Mouse (Mus musculus) adrenal gland, postnatal 4 days (tissue): ENCODE measurements around the gene Zfp36l3. TPM values are rescaled to one million over a fixed set of nuclear protein-coding genes. Genes with fewer than 3 reads are reported as not detected.
"Not testable (repeated sequence)": the region's sequence is repeated elsewhere in the genome, so short reads cannot be mapped to it uniquely, and the experiment has no call there.

ENCODE experiments used
- DNase-seq, 2 experiments: peaks; one replicate each; pipeline ENCODE4 v3.0.0; 2021 to 2022; ENCODE audit warnings: low spot score in 2 of 2, mixed read lengths in 2 of 2
- long read RNA-seq, 2 experiments: library from polyadenylated mRNA; stranded (forward); transcript quantifications; one replicate each; pipeline ENCODE4 v2.0.0; 2021
- total RNA-seq, 2 experiments: library from RNA; stranded (reverse); gene quantifications; 2 replicates each; pipeline ENCODE4 v1.2.3; 2021

Gene Zfp36l3
- not detected for total RNA-seq
- long read RNA-seq, experiment 1 = 0 reads
- long read RNA-seq, experiment 2 = 0 reads

DNA sequence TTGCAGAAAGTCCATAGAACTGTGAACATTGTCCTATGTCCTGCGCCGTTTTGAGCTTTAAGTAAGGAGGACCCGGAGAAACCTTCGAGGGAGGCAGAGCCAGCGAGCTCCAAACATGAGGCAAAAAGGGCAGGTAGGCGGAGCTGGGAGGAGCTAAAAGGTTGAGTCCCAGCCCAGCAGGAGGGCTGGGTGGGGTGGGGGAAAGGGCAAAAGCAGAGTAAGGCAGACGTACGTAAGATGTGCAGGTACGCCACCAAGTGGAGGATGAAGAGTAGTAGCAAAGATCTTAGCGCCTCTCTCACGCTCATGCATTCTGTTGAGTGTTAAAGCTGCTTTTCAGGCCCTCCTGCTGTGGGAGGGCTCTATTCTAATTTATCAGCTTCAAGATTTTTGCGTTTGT lies at the start of gene Zfp36l3:
Zfp36l3 (minus strand) TSS at position 119 of the 400 bp plus-strand sequence.
- no peak for DNase-seq

DNA sequence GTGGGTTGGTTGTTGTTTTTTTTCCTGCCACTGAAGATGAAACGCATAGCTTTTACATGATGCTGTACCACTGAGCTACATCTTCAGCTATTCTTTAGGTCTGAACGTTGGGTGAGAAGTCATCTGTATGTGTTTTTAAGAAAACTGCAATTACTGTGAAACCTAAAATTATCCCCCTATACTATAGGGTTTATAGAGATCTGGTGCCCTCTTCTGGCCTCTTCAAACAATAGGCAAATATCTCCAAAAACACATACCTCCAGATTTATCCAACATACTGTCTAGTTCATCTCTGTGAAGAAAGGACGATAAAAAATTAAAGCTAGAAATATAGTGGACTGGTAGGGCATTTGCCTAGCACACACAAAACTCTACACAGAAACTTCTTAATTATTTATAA lies 22.9 kb upstream of the Zfp36l3 start:
- DNase-seq = no peak

DNA sequence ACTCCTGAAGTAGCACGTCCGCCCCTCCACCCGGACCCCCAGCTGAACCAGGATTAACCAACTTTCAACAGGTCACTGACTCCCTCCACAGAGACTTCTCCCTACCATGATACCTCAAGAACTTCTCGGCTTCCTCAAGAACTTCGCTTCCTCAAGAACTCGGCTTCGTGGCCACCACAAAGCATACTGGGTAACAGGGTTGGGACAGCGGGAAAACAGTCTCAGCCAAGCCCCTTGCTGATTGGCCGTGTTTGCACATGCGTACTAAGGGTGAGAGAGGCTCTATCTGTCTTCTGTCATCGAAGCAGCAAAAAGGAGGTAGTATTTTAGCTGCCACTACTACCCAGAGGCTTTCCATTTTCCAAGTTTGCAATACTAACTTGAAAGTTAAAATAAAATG lies 21.3 kb upstream of the Zfp36l3 start, which contains the start of gene Xlr:
Xlr (minus strand) TSS at position 188 of the 400 bp plus-strand sequence.
- DNase-seq = not testable (repeated sequence)

- DNase-seq = no peak
Observed at GRCm38 (mm10) chrX:53757736-53758135, 18.5 kb downstream of the Zfp36l3 start, which contains the start of gene 1700013H16Rik. 1700013H16Rik (minus strand) TSS chrX:53757831.

DNA sequence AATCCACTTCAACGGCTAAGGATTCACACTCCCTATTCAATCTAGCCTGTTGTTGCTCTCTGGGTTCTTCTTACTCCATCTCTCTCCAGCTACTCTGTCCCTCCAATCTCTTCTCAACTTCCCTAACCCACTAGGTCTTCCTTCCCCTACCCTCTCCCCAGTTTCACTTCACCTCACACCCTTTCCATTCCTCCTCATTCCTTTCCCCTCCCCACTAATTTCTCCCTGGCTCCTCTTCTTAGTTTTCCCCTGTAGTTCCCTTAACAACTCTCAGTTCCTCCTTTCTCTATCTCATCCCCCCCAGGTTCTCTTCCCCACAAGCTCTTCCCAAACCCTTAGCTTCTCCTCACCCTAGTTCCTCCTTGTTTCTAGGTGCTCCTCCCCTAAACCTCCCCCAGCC lies 23.3 kb downstream of the Zfp36l3 start:
- no peak for DNase-seq

GRCm38 (mm10) chrX:53728967-53729366 lies 47.2 kb downstream of the Zfp36l3 start:
- DNase-seq = no peak

DNA sequence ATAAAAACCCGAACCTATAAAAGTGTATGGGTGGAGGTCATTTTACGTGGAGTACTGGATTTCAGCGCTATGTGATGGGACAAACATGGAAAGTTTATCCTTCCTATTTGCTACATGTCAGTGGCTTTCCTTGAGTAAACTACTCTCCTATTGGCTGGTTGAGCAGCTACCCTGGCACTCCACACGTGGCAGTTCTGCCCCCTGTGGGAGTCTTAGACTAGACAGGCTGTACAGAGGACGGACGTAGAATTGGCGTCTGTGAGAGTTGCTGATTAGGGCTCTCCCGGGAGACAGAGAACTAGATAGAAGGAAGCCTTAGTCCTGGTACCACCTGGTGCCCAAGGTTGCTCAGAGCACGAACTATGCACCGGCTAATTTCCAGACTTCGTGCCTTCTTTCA lies 51.6 kb downstream of the Zfp36l3 start, which contains the start of gene 4930502E18Rik:
4930502E18Rik (plus strand) TSS at position 231 of the 400 bp plus-strand sequence.
- DNase-seq = no peak

Other genes with a start within 250 kb of the Zfp36l3 start
- 100 to 1,000 TPM; 100 to 111 TPM for gene Rtl8c, start 168.4 kb downstream of the Zfp36l3 start, total RNA-seq
- gene Gm14597, start 167.4 kb downstream of the Zfp36l3 start, total RNA-seq = not detected
- gene Rtl8a, start 132.7 kb downstream of the Zfp36l3 start, total RNA-seq = 100 to 1,000 TPM; 145 to 168 TPM
- gene Rtl8b, start 106.0 kb downstream of the Zfp36l3 start, total RNA-seq = 10 to 100 TPM; 93.5 to 96.4 TPM
- not detected for gene 4930502E18Rik, start 51.6 kb downstream of the Zfp36l3 start, total RNA-seq
- not detected for gene 1700013H16Rik, start 18.6 kb downstream of the Zfp36l3 start, total RNA-seq
- gene Xlr, start 21.3 kb upstream of the Zfp36l3 start, total RNA-seq = 1 to 10 TPM in 1 of 2 experiments, under 1 TPM in 1; 0.76 to 1.2 TPM